Mouse (Mus musculus) myocyte (in vitro differentiated cells): ENCODE results near the gene Enc1.

Source experiments
- E2F4 ChIP-seq: IDR thresholded peaks from one replicate; pipeline ENCODE4 v1.6.1; 2011; ENCODE audit warnings: mild to moderate bottlenecking, control low read depth, moderate library complexity; ENCODE audit not compliant: insufficient read depth
- MAX ChIP-seq: IDR thresholded peaks from one replicate; pipeline ENCODE4 v1.6.1; 2011; ENCODE audit warnings: low read depth, mild to moderate bottlenecking, control low read depth
- MYOD1 ChIP-seq, 3 experiments: IDR thresholded peaks; one replicate each; pipeline ENCODE4 v1.6.1; 2011; ENCODE audit warnings: control low read depth in 2 of 3, low read depth in 2 of 3, mild to moderate bottlenecking in 2 of 3, moderate library complexity in 1 of 3; ENCODE audit not compliant: insufficient read length in 2 of 3, control insufficient read depth in 1 of 3
- POLR2A ChIP-seq: IDR thresholded peaks from one replicate; pipeline ENCODE4 v1.6.1; 2011; ENCODE audit warnings: low read depth, mild to moderate bottlenecking, control low read depth, moderate library complexity; ENCODE audit not compliant: insufficient read length
- TCF12 ChIP-seq: IDR thresholded peaks from one replicate; pipeline ENCODE4 v1.6.1; 2011; ENCODE audit warnings: mild to moderate bottlenecking, control low read depth; ENCODE audit not compliant: poor library complexity, insufficient read depth, severe bottlenecking
- TCF3 ChIP-seq: IDR thresholded peaks from one replicate; pipeline ENCODE4 v1.6.1; 2011; ENCODE audit warnings: low read depth, control low read depth; ENCODE audit not compliant: insufficient read length

GRCm38 (mm10) chr13:97196186-97196924, 44.5 kb upstream of the Enc1 start:
- TF ChIP-seq MAX (no peak), POLR2A (no peak), E2F4 (no peak), MYOD1 (IDR thresholded peaks at IDR 0.05; ENCODE audit: control insufficient read depth in 1 of 3, insufficient read length in 2 of 3, low read depth in 2 of 3) (no peak), TCF12 (no peak), TCF3 (no peak)
